Mouse (Mus musculus): ENCODE data around the gene Gpr85.

GRCm38 (mm10) chr6:13832770-13833169, 7.0 kb downstream of the Gpr85 start:
- TF ChIP-seq RAD21 (IDR thresholded peaks at IDR 0.05; ENCODE audit: low read depth, low read length) (no peak), POLR2A (IDR thresholded peaks at IDR 0.05; ENCODE audit: low read depth, low read length) (no peak), CHD2 (IDR thresholded peaks at IDR 0.05; ENCODE audit: low read length) (no peak), POLR2AphosphoS2 (IDR thresholded peaks at IDR 0.05; ENCODE audit: low read depth, low read length) (no peak), MAZ (IDR thresholded peaks at IDR 0.05; ENCODE audit: low read depth, low read length) (no peak)
